Mouse (Mus musculus) erythroblast, embryonic 14.5 days (primary cell): ENCODE results near the gene Nudt3.

ENCODE experiments used
- GATA1 ChIP-seq: IDR thresholded peaks from 2 replicates; pipeline ENCODE4 v1.6.1; 2012; ENCODE audit warnings: low read length, inconsistent platforms, mixed read lengths
- TAL1 ChIP-seq: IDR thresholded peaks from 3 replicates; pipeline ENCODE4 v1.6.1; 2012; ENCODE audit warnings: low read length, inconsistent platforms, mixed read lengths

DNA sequence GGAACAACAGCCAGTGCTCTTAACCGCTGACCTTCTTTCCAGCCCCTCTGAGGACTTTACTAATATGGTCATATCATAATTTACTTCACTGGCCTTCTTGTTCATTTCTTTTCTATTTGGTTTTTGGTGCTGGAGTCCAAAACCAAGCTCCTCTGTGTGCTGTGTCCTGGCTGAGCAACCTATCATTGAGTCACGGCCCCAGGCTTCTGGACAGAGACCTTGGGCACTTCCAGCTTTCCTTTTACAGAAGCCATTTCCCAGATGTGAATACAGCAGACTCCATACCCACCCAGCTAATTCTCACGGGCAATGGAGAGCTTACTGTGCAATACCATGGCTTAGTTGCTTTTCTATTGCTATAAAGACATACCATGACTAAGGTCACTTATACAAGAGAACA is 23.0 kb downstream of the Nudt3 start:
- TF ChIP-seq TAL1 (no peak), GATA1 (no peak)
